ENCODE assay signal across 8 mouse cellular contexts in the genomic region with DNA sequence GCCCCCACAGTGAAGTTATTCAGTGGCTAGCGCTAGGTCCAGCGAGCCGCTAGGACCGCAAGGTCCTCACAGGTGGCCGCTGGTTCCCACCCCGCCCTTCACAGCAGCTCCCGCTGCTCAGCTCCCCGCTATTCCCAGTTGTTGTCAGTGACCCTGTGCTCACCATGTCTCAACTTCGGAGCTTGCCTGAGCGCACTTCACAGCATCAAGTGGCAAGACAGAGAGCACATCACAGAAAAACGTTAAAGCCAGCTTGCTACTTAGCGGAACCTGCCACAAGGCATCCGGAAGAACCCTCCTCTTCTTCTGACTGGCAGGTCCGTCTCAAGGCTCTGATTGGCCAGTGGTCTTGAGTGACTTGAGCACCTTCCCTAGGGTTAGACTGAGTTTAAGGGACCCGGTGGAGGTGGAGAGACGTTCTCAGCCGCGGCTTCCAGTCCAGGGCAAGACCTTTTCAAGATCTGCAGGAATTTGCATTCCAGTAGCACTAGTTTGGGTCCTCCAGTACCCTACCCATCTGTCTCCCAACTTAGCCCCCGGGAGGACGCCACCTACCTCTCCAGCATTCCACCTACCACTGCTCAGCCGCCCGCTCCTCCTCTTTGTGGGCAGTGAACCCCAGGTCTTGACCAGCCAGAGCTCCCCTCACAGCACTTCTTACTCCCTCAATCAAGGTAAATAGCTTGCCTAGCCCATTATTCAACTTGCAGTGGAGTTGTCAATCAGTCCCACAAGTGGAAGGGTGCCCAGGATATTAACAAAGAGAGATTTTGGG. TPM values are rescaled to one million over a fixed set of nuclear protein-coding genes. Genes with fewer than 3 reads are reported as not detected.
DNase-seq lines count a peak whose midpoint lies in the region; ATAC-seq and TF ChIP-seq lines count a peak whose summit lies in the region.

No protein-coding gene starts in this region.

- H3K4me3 ChIP-seq in E14TG2a.4 (replicated peaks; ENCODE audit: low read length): peak overlapping the region; percentile 93
- peak overlapping the region; percentile 78 for H3K4me3 ChIP-seq in forebrain, embryonic 13.5 days
- H3K4me3 ChIP-seq in liver, postnatal 0 days (ENCODE audit: low read depth, low read length): peak overlapping the region; percentile 75
- peak overlapping the region; percentile 79 for H3K4me3 ChIP-seq in neural tube, embryonic 14.5 days (ENCODE audit: low read depth, low read length)

- peaks cover 21% of the 10 kb centered on the region for H3K4me1 ChIP-seq in E14TG2a.4 (replicated peaks; ENCODE audit: low read depth, low read length)
- peaks cover 23% of the 10 kb centered on the region for H3K4me1 ChIP-seq in forebrain, embryonic 13.5 days
- peaks cover 14% of the 10 kb centered on the region for H3K4me1 ChIP-seq in liver, postnatal 0 days (ENCODE audit: insufficient read depth)
- peaks cover 11% of the 10 kb centered on the region for H3K4me1 ChIP-seq in neural tube, embryonic 14.5 days (ENCODE audit: control insufficient read depth, insufficient read depth, low read length)

- peak overlapping the region; percentile 64 for H3K4me2 ChIP-seq in forebrain, embryonic 13.5 days
- peak overlapping the region; percentile 85 for H3K4me2 ChIP-seq in liver, postnatal 0 days (ENCODE audit: low read depth, low read length)
- H3K4me2 ChIP-seq in neural tube, embryonic 14.5 days (ENCODE audit: low read depth, low read length): peak overlapping the region; percentile 74

- TF ChIP-seq EP300 in liver, postnatal 0 days (IDR thresholded peaks at IDR 0.05; ENCODE audit: low read depth): no peak

- TF ChIP-seq CTCF in E14TG2a.4 (conservative IDR thresholded peaks at IDR 0.05; ENCODE audit: low read length): no peak
- TF ChIP-seq CTCF in liver, postnatal 0 days (IDR thresholded peaks at IDR 0.05; ENCODE audit: low read depth): peak; percentile 28

- peaks cover 16% of the 10 kb centered on the region for H3K36me3 ChIP-seq in E14TG2a.4 (ENCODE audit: insufficient read depth, low read length)
- H3K36me3 ChIP-seq in forebrain, embryonic 13.5 days (ENCODE audit: poor library complexity, severe bottlenecking): peaks cover 14% of the 10 kb centered on the region
- no peaks in the 10 kb centered on the region for H3K36me3 ChIP-seq in liver, postnatal 0 days (replicated peaks; ENCODE audit: insufficient read depth, low read length)
- H3K36me3 ChIP-seq in neural tube, embryonic 14.5 days (ENCODE audit: control insufficient read depth, insufficient read depth, low read length): 0 out of 2 replicates have a peak, but pooled peaks cover 4% of the 10 kb centered on the region

- intact Hi-C loops in heart, postnatal 10 days (cut with DNase I): loop anchor here (1.0 kb wide), 1 partner anchor 147 kb away; no protein-coding TSS in a partner anchor

- peak overlapping the region; percentile 81 for H3K9ac ChIP-seq in forebrain, embryonic 13.5 days
- H3K9ac ChIP-seq in liver, postnatal 0 days (replicated peaks): peak overlapping the region; percentile 76
- peak overlapping the region; percentile 60 for H3K9ac ChIP-seq in neural tube, embryonic 14.5 days (replicated peaks; ENCODE audit: low read depth, low read length)

- no peaks in the 10 kb centered on the region for H3K27me3 ChIP-seq in E14TG2a.4 (ENCODE audit: insufficient read depth, low read length)
- no peaks in the 10 kb centered on the region for H3K27me3 ChIP-seq in forebrain, embryonic 13.5 days
- H3K27me3 ChIP-seq in liver, postnatal 0 days (ENCODE audit: insufficient read depth, low read length): no peaks in the 10 kb centered on the region
- H3K27me3 ChIP-seq in neural tube, embryonic 14.5 days (ENCODE audit: control insufficient read depth, insufficient read depth, low read length): no peaks in the 10 kb centered on the region

- ATAC-seq in forebrain, embryonic 13.5 days: peak; percentile 99
- ATAC-seq in liver, postnatal 0 days: peak; percentile 97
- ATAC-seq in neural tube, embryonic 14.5 days (ENCODE audit: low read depth): peak; percentile 99

- peak; percentile 82 for DNase-seq in c-Kit-positive CD71-positive TER-119-positive erythroid progenitor cells, embryonic 14.5 days (ENCODE audit: low spot score)
- DNase-seq in heart, postnatal 10 days: peak; percentile 93 to 94
- peak; percentile 91 for DNase-seq in large intestine, adult 2 months (ENCODE audit: low read depth, low spot score)
- DNase-seq in liver, postnatal 0 days: peak; percentile 82
- DNase-seq in testis, postnatal 10 days (ENCODE audit: low spot score): peak; percentile 80

- 0 out of 2 replicates have a peak, but pooled peaks cover 11% of the 10 kb centered on the region for H3K9me3 ChIP-seq in E14TG2a.4 (ENCODE audit: low read length)
- H3K9me3 ChIP-seq in forebrain, embryonic 13.5 days (replicated peaks): peaks cover 8% of the 10 kb centered on the region
- H3K9me3 ChIP-seq in liver, postnatal 0 days (ENCODE audit: low read length): no peaks in the 10 kb centered on the region
- H3K9me3 ChIP-seq in neural tube, embryonic 14.5 days (ENCODE audit: control insufficient read depth, low read length): peaks cover 3% of the 10 kb centered on the region; the same call in 1 of the 2 replicates

- 1% methylated on average over 22 of the region's 22 CpGs for WGBS in forebrain, embryonic 13.5 days
- under 1% methylated on average over 22 of the region's 22 CpGs for WGBS in large intestine, adult 2 months
- WGBS in liver, postnatal 0 days (ENCODE audit: insufficient replicate concordance): 0% methylated on average over 22 of the region's 22 CpGs
- under 1% methylated on average over 22 of the region's 22 CpGs for WGBS in neural tube, embryonic 14.5 days

- peak overlapping the region; percentile 66 for H3K27ac ChIP-seq in forebrain, embryonic 13.5 days
- H3K27ac ChIP-seq in liver, postnatal 0 days (ENCODE audit: low read depth): peak overlapping the region; percentile 82
- H3K27ac ChIP-seq in neural tube, embryonic 14.5 days (ENCODE audit: low read depth, low read length): peak overlapping the region; percentile 72; the same call in 1 of the 2 replicates

RNA-seq across cellular contexts. Expression of a gene that starts 30.4 kb away (rescaled TPM):
- polyA plus RNA-seq in forebrain, embryonic 13.5 days (2015; fragmentation: Nextera tagmentation; extraction: Ambion mirVana): 8.6 and 9.2 TPM in 2 replicates
- total RNA-seq in heart, postnatal 10 days (2021): 10 to 100 TPM; 10.8 to 14.8 TPM
- polyA plus RNA-seq in large intestine, adult 2 months (2012; rRNA removed): 5.7 and 7.6 TPM in 2 replicates
- polyA plus RNA-seq in liver, postnatal 0 days (2015; fragmentation: Nextera tagmentation; extraction: Ambion mirVana): 6.8 and 6.9 TPM in 2 replicates
- polyA plus RNA-seq in neural tube, embryonic 14.5 days (2014; fragmentation: Nextera tagmentation; extraction: Ambion mirVana): 10.3 and 13.2 TPM in 2 replicates

Comparison
In these comparisons a context has a peak if more than half of its experiments do, and no peak if none do; other contexts are left out.
1. Peak in every context shown above with its lines: DNase-seq, ATAC-seq, H3K4me3 ChIP-seq and H3K27ac ChIP-seq.